ENCODE assay signal across 39 mouse cellular contexts in genomic region chr1:144149997-144150396, GRCm38 (mm10). TPM values are rescaled to one million over a fixed set of nuclear protein-coding genes. Genes with fewer than 3 reads are reported as not detected.
"Had no signal": no experiment of that assay in that cellular context is flagged by ENCODE, and none has a peak within 500 bp of the region (broad histone marks: within the 10 kb centered on the region; RNA-seq: fewer than 3 reads in every experiment).

No protein-coding gene starts in this region.

- H3K4me3 ChIP-seq: heart, embryonic 10.5 days; heart, embryonic 12.5 days; heart, embryonic 13.5 days; heart, embryonic 15.5 days; hindbrain, embryonic 10.5 days; hindbrain, embryonic 12.5 days; hindbrain, embryonic 13.5 days; hindbrain, embryonic 15.5 days; intestine, embryonic 15.5 days; kidney, embryonic 15.5 days; layer of hippocampus, adult 2 months; left cerebral cortex, adult 2 months had no signal

- H3K27ac ChIP-seq: heart, embryonic 10.5 days; heart, embryonic 13.5 days; heart, embryonic 15.5 days; hindbrain, embryonic 10.5 days; hindbrain, embryonic 12.5 days; hindbrain, embryonic 13.5 days; hindbrain, embryonic 14.5 days; hindbrain, embryonic 15.5 days; hindbrain, postnatal 0 days; intestine, embryonic 15.5 days; kidney, embryonic 15.5 days; kidney, postnatal 0 days; layer of hippocampus, adult 2 months; left cerebral cortex, adult 2 months had no signal

- H3K4me2 ChIP-seq: heart, embryonic 11.5 days; heart, embryonic 12.5 days; heart, embryonic 13.5 days; heart, embryonic 15.5 days; hindbrain, embryonic 12.5 days; hindbrain, embryonic 13.5 days; hindbrain, embryonic 14.5 days; hindbrain, embryonic 15.5 days; intestine, embryonic 15.5 days; kidney, embryonic 15.5 days had no signal

- H3K4me1 ChIP-seq: heart, embryonic 10.5 days; heart, embryonic 12.5 days; heart, embryonic 13.5 days; heart, embryonic 15.5 days; hindbrain, embryonic 10.5 days; hindbrain, embryonic 12.5 days; intestine, embryonic 15.5 days; kidney, embryonic 15.5 days had no signal

- H3K27me3 ChIP-seq: heart, embryonic 12.5 days; heart, embryonic 13.5 days; heart, embryonic 15.5 days; hindbrain, embryonic 12.5 days; hindbrain, embryonic 13.5 days; hindbrain, embryonic 15.5 days; intestine, embryonic 15.5 days; kidney, embryonic 15.5 days had no signal

- DNase-seq: heart, postnatal 10 days; heart, postnatal 14 days; heart, postnatal 36 days; heart, postnatal 4 days; kidney, adult 11 months; kidney, adult 18-20 months; kidney, adult 2 months; kidney, adult 8-10 months; kidney, adult 9 months; kidney, postnatal 10 days; kidney, postnatal 14 days; kidney, postnatal 25 days; kidney, postnatal 36 days; kidney, postnatal 4 days; layer of hippocampus, adult 9-11 months; layer of hippocampus, postnatal 36 days had no signal

- H3K9ac ChIP-seq: heart, embryonic 12.5 days; heart, embryonic 13.5 days; heart, embryonic 15.5 days; hindbrain, embryonic 12.5 days; hindbrain, embryonic 13.5 days; hindbrain, embryonic 14.5 days; hindbrain, embryonic 15.5 days; intestine, embryonic 15.5 days; kidney, embryonic 15.5 days had no signal

- H3K36me3 ChIP-seq: heart, embryonic 10.5 days; heart, embryonic 12.5 days; heart, embryonic 13.5 days; heart, embryonic 15.5 days; hindbrain, embryonic 10.5 days; hindbrain, embryonic 12.5 days; hindbrain, embryonic 13.5 days; hindbrain, embryonic 15.5 days; intestine, embryonic 15.5 days; kidney, embryonic 15.5 days had no signal

- H3K9me3 ChIP-seq: heart, embryonic 10.5 days; heart, embryonic 12.5 days; heart, embryonic 13.5 days; heart, embryonic 15.5 days; hindbrain, embryonic 10.5 days; hindbrain, embryonic 12.5 days; hindbrain, embryonic 13.5 days; hindbrain, embryonic 15.5 days; intestine, embryonic 15.5 days; kidney, embryonic 15.5 days had no signal

RNA-seq across cellular contexts. Expression of gene Rgs13, which starts 27.2 kb away (rescaled TPM):
- total RNA-seq: heart, postnatal 10 days; heart, postnatal 14 days; heart, postnatal 25 days; heart, postnatal 36 days; heart, postnatal 4 days; hematopoietic stem cell, adult 5-6 weeks had no signal
- polyA plus RNA-seq: heart, embryonic 10.5 days; heart, embryonic 11.5 days; heart, embryonic 12.5 days; heart, embryonic 13.5 days; heart, embryonic 14.5 days; intestine, embryonic 14.5 days; intestine, embryonic 15.5 days; intestine, embryonic 16.5 days; kidney, adult 2 months; kidney, embryonic 14.5 days; kidney, embryonic 15.5 days; kidney, embryonic 16.5 days; kidney, postnatal 0 days had no signal
